Mouse (Mus musculus): ENCODE data around the gene Prkn.

DNA sequence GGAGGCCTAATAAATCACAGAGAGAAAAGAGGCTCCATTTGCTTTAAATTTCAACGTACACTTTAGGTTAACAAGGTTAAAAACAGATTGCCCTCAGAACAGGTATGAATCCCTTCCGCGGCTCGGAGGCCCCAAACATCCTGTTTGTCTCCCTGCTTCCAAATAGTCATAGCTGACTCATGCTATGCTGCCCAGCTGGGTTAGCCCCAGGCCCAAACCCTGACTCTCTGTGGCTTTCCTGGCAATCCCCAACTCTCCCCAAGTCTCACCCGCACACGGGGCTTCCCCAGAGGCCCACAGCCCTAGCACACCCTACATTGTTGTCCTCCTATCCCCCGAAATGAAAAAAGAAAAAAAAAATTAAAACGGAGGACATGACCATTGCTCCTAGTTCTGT, 1110.0 kb downstream of the Prkn start:
- no peak for TF ChIP-seq CTCF (IDR thresholded peaks at IDR 0.05; ENCODE audit: extremely low read depth, insufficient read depth, low read length)
- TF ChIP-seq POLR2A (IDR thresholded peaks at IDR 0.05; ENCODE audit: extremely low read depth, insufficient read depth, low read length), result no peak
